Mouse (Mus musculus) MEL (cell line): ENCODE measurements around the gene Arid1b. TPM values are rescaled to one million over a fixed set of nuclear protein-coding genes. Genes with fewer than 3 reads are reported as not detected.
A peak's percentile ranks its signal among the peaks of the same experiment; 100 is the strongest.

ENCODE experiments used
- DNase-seq: peaks from one replicate; pipeline ENCODE4 v3.0.0; 2011; ENCODE audit warnings: low read depth, low spot score
- H3K27ac ChIP-seq: 2 replicates; pipeline ENCODE4 v1.5.1; 2012; ENCODE audit warnings: low read depth, mild to moderate bottlenecking, control low read depth, low read length, moderate library complexity; ENCODE audit not compliant: control insufficient read depth
- H3K27me3 ChIP-seq, 2 experiments: fragments of 150-350 bp in 1 of 2; sonication (generic) in 1 of 2; 2 replicates each; pipeline ENCODE4 v1.6.1; 2012; ENCODE audit warnings: low read length in 2 of 2, mild to moderate bottlenecking in 2 of 2, improper control_type of control experiment in 1 of 2, moderate library complexity in 1 of 2; ENCODE audit not compliant: insufficient read depth in 2 of 2, control insufficient read depth in 1 of 2
- H3K36me3 ChIP-seq, 2 experiments: 2 replicates each; pipeline ENCODE4 v1.6.1; 2012 to 2014; ENCODE audit warnings: low read length in 2 of 2, improper control_type of control experiment in 1 of 2, inconsistent platforms in 1 of 2, mild to moderate bottlenecking in 1 of 2; ENCODE audit not compliant: insufficient read depth in 2 of 2, control insufficient read depth in 1 of 2
- H3K4me1 ChIP-seq, 2 experiments: fragments of 150-350 bp in 1 of 2; sonication (generic) in 1 of 2; 2 replicates each; pipeline ENCODE4 v1.6.1; 2012; ENCODE audit warnings: low read length in 2 of 2, improper control_type of control experiment in 1 of 2, mild to moderate bottlenecking in 1 of 2; ENCODE audit not compliant: insufficient read depth in 2 of 2, control insufficient read depth in 1 of 2
- H3K4me3 ChIP-seq, 2 experiments: fragments of 150-350 bp in 1 of 2; sonication (generic) in 1 of 2; 2 replicates each; pipeline ENCODE4 v1.5.1; 2012; ENCODE audit warnings: low read depth in 2 of 2, low read length in 2 of 2, mild to moderate bottlenecking in 2 of 2, moderate library complexity in 2 of 2, control low read depth in 1 of 2, improper control_type of control experiment in 1 of 2; ENCODE audit not compliant: control insufficient read depth in 1 of 2, insufficient read depth in 1 of 2
- H3K79me2 ChIP-seq: 2 replicates; pipeline ENCODE4 v1.6.1; 2012; ENCODE audit warnings: mild to moderate bottlenecking, low read length, moderate library complexity; ENCODE audit not compliant: control insufficient read depth, poor library complexity, insufficient read depth
- H3K9ac ChIP-seq: 2 replicates; pipeline ENCODE4 v1.6.1; 2012; ENCODE audit warnings: low read depth, mild to moderate bottlenecking, control low read depth, low read length, moderate library complexity; ENCODE audit not compliant: control insufficient read depth, poor library complexity, severe bottlenecking
- H3K9me3 ChIP-seq: fragments of 150-350 bp; sonication (generic); replicated peaks from 2 replicates; pipeline ENCODE4 v1.6.1; 2012; ENCODE audit warnings: mild to moderate bottlenecking, low read length, improper control_type of control experiment, moderate library complexity; ENCODE audit not compliant: insufficient read depth
- BHLHE40 ChIP-seq: IDR thresholded peaks from 2 replicates; pipeline ENCODE4 v1.6.1; 2012; ENCODE audit warnings: low read depth, mild to moderate bottlenecking, inconsistent platforms, low read length, improper control_type of control experiment, borderline replicate concordance
- CTCF ChIP-seq, 3 experiments: IDR thresholded peaks in 2 of 3; conservative IDR thresholded peaks in 1 of 3; 2 replicates each; pipeline ENCODE4 v1.5.1; 2011 to 2012; ENCODE audit warnings: low read length in 3 of 3, low read depth in 2 of 3, mild to moderate bottlenecking in 2 of 3, improper control_type of control experiment in 1 of 3, inconsistent platforms in 1 of 3, mixed read lengths in 1 of 3, moderate library complexity in 1 of 3; ENCODE audit not compliant: control insufficient read depth in 1 of 3, insufficient read depth in 1 of 3, poor library complexity in 1 of 3, severe bottlenecking in 1 of 3
- ELF1 ChIP-seq: IDR thresholded peaks from 2 replicates; pipeline ENCODE4 v1.6.1; 2014; ENCODE audit warnings: low read depth, mild to moderate bottlenecking, inconsistent platforms, low read length, improper control_type of control experiment, moderate library complexity
- EP300 ChIP-seq, 2 experiments: IDR thresholded peaks; 2 replicates each; pipeline ENCODE4 v1.6.1; 2011; ENCODE audit warnings: improper control_type of control experiment in 2 of 2, low read length in 2 of 2, low read depth in 1 of 2, mild to moderate bottlenecking in 1 of 2
- ETS1 ChIP-seq: IDR thresholded peaks from 2 replicates; pipeline ENCODE4 v1.6.1; 2012; ENCODE audit warnings: low read depth, mild to moderate bottlenecking, inconsistent platforms, low read length, improper control_type of control experiment, moderate library complexity
- GATA1 ChIP-seq: IDR thresholded peaks from 2 replicates; pipeline ENCODE4 v1.6.1; 2011; ENCODE audit warnings: low read depth, low read length, improper control_type of control experiment
- JUND ChIP-seq: IDR thresholded peaks from 2 replicates; pipeline ENCODE4 v1.6.1; 2011; ENCODE audit warnings: low read depth, mild to moderate bottlenecking, improper control_type of control experiment, low read length
- KAT2A ChIP-seq: conservative IDR thresholded peaks from 2 replicates; pipeline ENCODE4 v1.6.1; 2012; ENCODE audit warnings: low read depth, low read length, improper control_type of control experiment, inconsistent platforms
- MAX ChIP-seq: IDR thresholded peaks from 2 replicates; pipeline ENCODE4 v1.6.1; 2011; ENCODE audit warnings: low read length, improper control_type of control experiment
- MXI1 ChIP-seq: IDR thresholded peaks from 2 replicates; pipeline ENCODE4 v1.6.1; 2011; ENCODE audit warnings: mild to moderate bottlenecking, low read depth, low read length, improper control_type of control experiment
- MYC ChIP-seq: IDR thresholded peaks from 2 replicates; pipeline ENCODE4 v1.6.1; 2011; ENCODE audit warnings: low read depth, mild to moderate bottlenecking, low read length, improper control_type of control experiment, moderate library complexity
- NELFE ChIP-seq: IDR thresholded peaks from 2 replicates; pipeline ENCODE4 v1.6.1; 2011; ENCODE audit warnings: low read depth, low read length, improper control_type of control experiment
- NRF1 ChIP-seq: IDR thresholded peaks from 2 replicates; pipeline ENCODE4 v1.6.1; 2014; ENCODE audit warnings: low read depth, mild to moderate bottlenecking, inconsistent platforms, low read length, improper control_type of control experiment, moderate library complexity; ENCODE audit not compliant: poor library complexity, insufficient read depth, severe bottlenecking
- RCOR1 ChIP-seq: IDR thresholded peaks from 2 replicates; pipeline ENCODE4 v1.6.1; 2012; ENCODE audit warnings: low read depth, mild to moderate bottlenecking, inconsistent platforms, low read length, improper control_type of control experiment
- SIN3A ChIP-seq: IDR thresholded peaks from 2 replicates; pipeline ENCODE4 v1.6.1; 2012; ENCODE audit warnings: low read length, improper control_type of control experiment, inconsistent platforms
- TAL1 ChIP-seq: IDR thresholded peaks from 2 replicates; pipeline ENCODE4 v1.6.1; 2012; ENCODE audit warnings: mild to moderate bottlenecking, inconsistent platforms, low read length, moderate library complexity, mixed read lengths
- TCF12 ChIP-seq: IDR thresholded peaks from 2 replicates; pipeline ENCODE4 v1.6.1; 2014; ENCODE audit warnings: low read depth, mild to moderate bottlenecking, inconsistent platforms, low read length, improper control_type of control experiment, moderate library complexity
- UBTF ChIP-seq: IDR thresholded peaks from 2 replicates; pipeline ENCODE4 v1.6.1; 2012; ENCODE audit warnings: low read depth, mild to moderate bottlenecking, inconsistent platforms, low read length, improper control_type of control experiment, moderate library complexity, borderline replicate concordance; ENCODE audit not compliant: insufficient read depth
- USF1 ChIP-seq: IDR thresholded peaks from 2 replicates; pipeline ENCODE4 v1.6.1; 2014; ENCODE audit warnings: low read depth, mild to moderate bottlenecking, inconsistent platforms, low read length, improper control_type of control experiment, moderate library complexity
- ZMIZ1 ChIP-seq: IDR thresholded peaks from 2 replicates; pipeline ENCODE4 v1.6.1; 2012; ENCODE audit warnings: low read depth, mild to moderate bottlenecking, inconsistent platforms, low read length, improper control_type of control experiment, moderate library complexity
- ZNF384 ChIP-seq: IDR thresholded peaks from 2 replicates; pipeline ENCODE4 v1.6.1; 2012; ENCODE audit warnings: low read depth, mild to moderate bottlenecking, inconsistent platforms, low read length, improper control_type of control experiment
- polyA plus RNA-seq, 2 experiments: library from polyadenylated mRNA; stranded (reverse) in 1 of 2; unstranded in 1 of 2; fragments of >175 nt in 1 of 2; fragments of >200 nt in 1 of 2; gene quantifications; 2 replicates each; pipeline versions ENCODE4 v1.2.1 to v1.2.4; 2012; ENCODE audit warnings: low replicate concordance in 2 of 2, low read depth in 1 of 2; ENCODE audit not compliant: insufficient read length in 2 of 2, insufficient read depth in 1 of 2, missing spikeins in 1 of 2
- total RNA-seq: library from RNA; depleted of rRNA; stranded (reverse); fragments of 300-350 nt; gene quantifications from 2 replicates; pipeline ENCODE4 v1.2.3, GENCODE M21; 2012

The Arid1b gene
- total and polyA plus RNA-seq, 3 experiments, result 13.4 to 17.4 TPM; not detected in 1

GRCm38 (mm10) chr17:5138641-5139205 is 144.6 kb downstream of the Arid1b start (continued):
- TF ChIP-seq TAL1, result no peak
- no peak for TF ChIP-seq ZMIZ1
- no peak for TF ChIP-seq ZNF384

- Histone ChIP-seq H3K9ac (peak overlapping the region; percentile 27), H3K4me3 (peak overlapping the region; percentile 43 to 44), H3K36me3 (no peaks in the 10 kb centered on the region; a peak in 1 of 4 replicates), H3K27me3 (no peaks in the 10 kb centered on the region), H3K9me3 (no peaks in the 10 kb centered on the region), H3K4me1 (peaks cover 4 to 5% of the 10 kb centered on the region in 2 experiments; a peak in 3 of 4 replicates), H3K79me2 (peaks cover 3% of the 10 kb centered on the region; the same call in 1 of the 2 replicates), H3K27ac (peak overlapping the region; percentile 64)
- DNase-seq, result peak; percentile 74
- TF ChIP-seq RCOR1, result 0 out of 2 replicates have a peak, but pooled peaks have one; percentile 19
- TF ChIP-seq EP300 (IDR thresholded peaks at IDR 0.05; ENCODE audit: low read depth in 1 of 2, low read length in 2 of 2), result peak; percentile 33 to 55; a peak in 3 of 4 replicates
- peak; percentile 44; the same call in 1 of the 2 replicates for TF ChIP-seq TCF12
- TF ChIP-seq SIN3A, result peak; percentile 58
- TF ChIP-seq USF1, result no peak
- TF ChIP-seq ELF1, result no peak
- TF ChIP-seq ETS1, result peak; percentile 71
- no peak for TF ChIP-seq ZNF384
- peak; percentile 70 for TF ChIP-seq GATA1
Measured at GRCm38 (mm10) chr17:5139553-5139952, 145.4 kb downstream of the Arid1b start.

GRCm38 (mm10) chr17:5143735-5144439 is 149.8 kb downstream of the Arid1b start:
- no peak for DNase-seq
- H3K4me3 ChIP-seq, result no peak overlapping the region
- TF ChIP-seq NELFE (no peak), KAT2A (no peak), NRF1 (no peak), ELF1 (no peak), MYC (no peak), SIN3A (no peak), MAX (no peak), UBTF (no peak), CTCF (IDR thresholded peaks at IDR 0.05 in 2 of 3, conservative IDR thresholded peaks at IDR 0.05 in 1 of 3; ENCODE audit: control insufficient read depth in 1 of 3, insufficient read depth in 1 of 3, low read depth in 2 of 3, low read length in 3 of 3, poor library complexity in 1 of 3, severe bottlenecking in 1 of 3) (no peak), MXI1 (no peak), BHLHE40 (no peak), ZMIZ1 (no peak), JUND (no peak)
- peaks cover 3% of the 10 kb centered on the region; the same call in 1 of the 2 replicates for H3K79me2 ChIP-seq
- no peaks in the 10 kb centered on the region; a peak in 1 of 4 replicates for H3K36me3 ChIP-seq
- H3K27me3 ChIP-seq, result no peaks in the 10 kb centered on the region
- H3K27ac ChIP-seq, result no peak overlapping the region
- H3K9ac ChIP-seq, result no peak overlapping the region
- no peaks in the 10 kb centered on the region for H3K9me3 ChIP-seq
- peaks cover 2 to 4% of the 10 kb centered on the region in 2 experiments; a peak in 2 of 4 replicates for H3K4me1 ChIP-seq
